Mouse (Mus musculus): ENCODE data around the gene Olfr51. TPM values are rescaled to one million over a fixed set of nuclear protein-coding genes. Genes with fewer than 3 reads are reported as not detected.

Olfr51 gene
- not detected in 2 replicates for polyA plus RNA-seq (2015; fragmentation: Nextera tagmentation; extraction: Ambion mirVana)

DNA sequence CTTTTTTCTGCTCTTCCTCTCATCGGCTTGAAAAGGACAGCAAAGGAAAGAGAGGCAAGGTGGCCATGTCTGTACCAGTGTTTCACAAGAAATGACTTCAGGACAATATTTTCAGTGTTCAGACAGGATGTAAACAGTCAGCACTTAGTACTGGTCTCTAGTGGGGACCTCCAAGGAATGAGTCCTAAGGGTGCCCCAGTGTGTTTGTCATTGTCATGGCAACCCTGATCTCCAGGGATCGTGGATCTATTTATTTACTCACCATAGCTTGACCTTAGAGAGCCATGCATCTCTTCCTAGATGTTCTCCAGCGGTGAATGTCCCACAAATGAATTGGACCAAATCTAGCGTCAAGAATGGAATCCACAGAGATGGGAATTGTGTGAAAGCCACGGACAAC, at the start of gene Olfr51:
Gene Olfr51, plus strand, starts transcription at position 301 of the 400 bp plus-strand sequence.

DNA sequence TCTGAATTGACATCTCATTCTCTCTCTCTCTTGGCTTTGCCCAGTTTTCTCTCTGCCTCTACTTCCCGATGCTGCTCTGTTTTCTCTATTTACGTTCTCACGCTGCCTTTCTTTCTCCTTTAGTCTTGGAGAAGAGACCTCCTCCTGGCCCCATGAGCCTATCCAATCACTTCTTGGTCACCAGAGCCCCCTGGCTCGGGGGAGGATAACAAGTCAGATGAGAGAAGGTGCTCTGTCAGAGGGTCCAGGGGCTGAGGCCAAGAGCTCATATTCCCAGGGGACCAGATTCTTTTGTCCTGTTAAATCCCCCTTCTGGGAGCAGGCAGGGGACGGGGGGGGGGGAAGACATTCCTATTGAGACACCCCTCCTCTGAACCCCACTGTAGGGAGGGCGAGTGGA, 49.7 kb upstream of the Olfr51 start, which contains the start of gene Prop1:
Gene Prop1, minus strand, starts transcription at position 101 of the 400 bp plus-strand sequence.

DNA sequence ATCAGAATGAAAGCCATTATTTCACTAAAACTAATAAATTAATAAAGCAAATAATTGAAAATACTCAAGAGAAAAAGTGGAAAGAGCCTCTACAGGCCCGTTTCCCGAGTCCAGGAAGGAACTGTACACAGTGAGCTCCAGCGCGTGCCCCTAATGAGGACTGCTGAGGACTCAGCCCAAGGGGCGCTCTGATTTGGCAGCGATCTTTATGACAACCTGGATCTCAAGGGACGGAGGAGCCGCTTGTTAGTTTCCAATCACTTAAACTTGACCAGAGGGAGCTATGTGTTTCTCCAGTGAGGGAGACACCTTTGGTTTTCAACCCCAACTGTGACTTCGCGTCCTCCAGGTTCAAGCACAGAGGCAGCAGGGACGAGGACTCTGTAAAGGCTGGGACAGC, 37.2 kb upstream of the Olfr51 start, which contains the start of gene Olfr1378:
Gene Olfr1378, plus strand, starts transcription at position 301 of the 400 bp plus-strand sequence.

DNA sequence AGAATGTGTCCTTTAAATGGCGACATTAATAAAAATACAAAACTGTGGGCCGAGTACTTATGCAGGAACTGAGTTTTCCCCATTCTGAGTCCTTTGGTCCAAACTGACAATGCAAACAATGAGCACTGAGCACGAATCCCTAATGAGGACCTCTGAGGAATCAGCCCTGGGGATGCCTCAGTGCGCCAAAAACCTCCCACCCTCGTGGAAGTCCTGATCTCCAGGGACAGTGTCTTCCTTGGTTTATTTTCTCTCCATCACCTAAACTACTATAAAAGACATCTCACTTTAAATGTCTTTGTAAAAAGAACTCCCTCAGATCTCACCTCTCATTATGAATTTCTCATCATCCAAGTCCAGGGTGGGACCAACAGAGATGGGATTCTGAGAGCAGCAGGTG, 21.7 kb upstream of the Olfr51 start, which contains the start of gene Olfr1377:
Gene Olfr1377, plus strand, starts transcription at position 301 of the 400 bp plus-strand sequence.

DNA sequence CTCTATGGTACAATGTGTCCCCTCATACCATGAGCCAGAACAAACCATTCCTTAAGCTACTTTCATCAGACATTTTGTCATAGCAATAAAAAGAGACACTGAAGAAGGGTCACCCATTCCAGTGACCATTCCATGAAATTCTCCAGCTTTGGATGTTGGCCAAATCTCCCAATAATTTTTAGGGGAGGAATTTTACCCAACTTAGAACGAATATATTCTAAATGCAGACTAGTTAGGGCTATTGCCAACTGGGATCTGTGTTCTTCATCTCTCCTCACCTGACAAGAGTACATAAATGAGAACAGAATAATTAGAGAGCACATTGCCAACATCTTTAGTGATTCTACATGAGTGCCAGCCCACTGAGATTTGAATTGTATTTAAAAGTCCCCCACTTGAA, 10.5 kb downstream of the Olfr51 start, which contains the start of gene Olfr54:
Gene Olfr54, plus strand, starts transcription at position 301 of the 400 bp plus-strand sequence.

GRCm38 (mm10) chr11:51047809-51048208, 44.4 kb downstream of the Olfr51 start, which contains the start of gene Olfr1375:
Olfr1375 (plus strand) TSS chr11:51048109.

DNA sequence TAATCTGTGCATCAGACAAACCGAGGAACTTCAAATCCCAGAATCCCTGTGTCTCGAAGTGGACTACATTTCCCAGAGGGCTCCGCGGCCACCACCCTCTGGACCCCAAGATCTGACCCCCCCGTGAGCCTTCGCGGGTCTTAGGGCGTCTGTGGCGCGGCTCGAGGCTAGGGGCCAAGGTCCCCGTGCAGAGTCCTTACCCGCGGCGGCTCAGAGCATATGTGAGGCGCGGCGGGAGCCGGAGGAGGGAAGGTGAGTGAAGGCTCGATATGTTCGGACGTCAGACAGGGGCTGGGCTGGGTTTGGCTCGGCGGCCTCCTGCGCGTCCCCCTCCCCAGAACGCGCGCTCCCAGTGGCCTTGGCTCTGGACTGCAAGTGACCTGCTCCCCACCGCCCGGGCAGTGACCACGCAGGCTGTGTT, 55.8 kb downstream of the Olfr51 start, which contains the start of gene Zfp354a:
Gene Zfp354a, plus strand, starts transcription at position 107 of the 421 bp plus-strand sequence.

Other genes with a start within 250 kb of the Olfr51 start
- gene Zfp354c, start 175.9 kb upstream of the Olfr51 start, polyA plus RNA-seq (2015; fragmentation: Nextera tagmentation; extraction: Ambion mirVana), result 7.7 and 7.9 TPM in 2 replicates
- 0.63 and 0.91 TPM in 2 replicates for gene Zfp879, start 162.0 kb upstream of the Olfr51 start, polyA plus RNA-seq (2015; fragmentation: Nextera tagmentation; extraction: Ambion mirVana)
- gene Grm6, start 152.9 kb upstream of the Olfr51 start, polyA plus RNA-seq (2015; fragmentation: Nextera tagmentation; extraction: Ambion mirVana), result not detected in 2 replicates
- 1.4 and 2.1 TPM in 2 replicates for gene Zfp454, start 115.9 kb upstream of the Olfr51 start, polyA plus RNA-seq (2015; fragmentation: Nextera tagmentation; extraction: Ambion mirVana)
- gene Zfp2, start 87.4 kb upstream of the Olfr51 start, polyA plus RNA-seq (2015; fragmentation: Nextera tagmentation; extraction: Ambion mirVana), result 2.6 and 4.4 TPM in 2 replicates
- 1.0 and 1.2 TPM in 2 replicates for gene Zfp354b, start 72.0 kb upstream of the Olfr51 start, polyA plus RNA-seq (2015; fragmentation: Nextera tagmentation; extraction: Ambion mirVana)
- gene 4933414I15Rik, start 59.8 kb upstream of the Olfr51 start, polyA plus RNA-seq (2015; fragmentation: Nextera tagmentation; extraction: Ambion mirVana), result not detected in 2 replicates
- gene Prop1, start 49.8 kb upstream of the Olfr51 start, polyA plus RNA-seq (2015; fragmentation: Nextera tagmentation; extraction: Ambion mirVana), result not detected in 2 replicates
- gene Olfr1378, start 37.1 kb upstream of the Olfr51 start, polyA plus RNA-seq (2015; fragmentation: Nextera tagmentation; extraction: Ambion mirVana), result not detected in 2 replicates
- gene Olfr1377, start 21.6 kb upstream of the Olfr51 start, polyA plus RNA-seq (2015; fragmentation: Nextera tagmentation; extraction: Ambion mirVana), result not detected in 2 replicates
- gene Olfr54, start 10.6 kb downstream of the Olfr51 start, polyA plus RNA-seq (2015; fragmentation: Nextera tagmentation; extraction: Ambion mirVana), result not detected in 2 replicates
- gene Olfr1375, start 44.5 kb downstream of the Olfr51 start, polyA plus RNA-seq (2015; fragmentation: Nextera tagmentation; extraction: Ambion mirVana), result not detected in 2 replicates
- gene Zfp354a, start 55.7 kb downstream of the Olfr51 start, polyA plus RNA-seq (2015; fragmentation: Nextera tagmentation; extraction: Ambion mirVana), result 4.1 TPM in 2 replicates
- gene Gm12569, start 216.9 kb downstream of the Olfr51 start, polyA plus RNA-seq (2015; fragmentation: Nextera tagmentation; extraction: Ambion mirVana), result not detected in 2 replicates

Measured in skeletal muscle tissue, postnatal 0 days (tissue).